Mouse (Mus musculus): Measurements from ENCODE around the gene St3gal5.

St3gal5 gene

DNA sequence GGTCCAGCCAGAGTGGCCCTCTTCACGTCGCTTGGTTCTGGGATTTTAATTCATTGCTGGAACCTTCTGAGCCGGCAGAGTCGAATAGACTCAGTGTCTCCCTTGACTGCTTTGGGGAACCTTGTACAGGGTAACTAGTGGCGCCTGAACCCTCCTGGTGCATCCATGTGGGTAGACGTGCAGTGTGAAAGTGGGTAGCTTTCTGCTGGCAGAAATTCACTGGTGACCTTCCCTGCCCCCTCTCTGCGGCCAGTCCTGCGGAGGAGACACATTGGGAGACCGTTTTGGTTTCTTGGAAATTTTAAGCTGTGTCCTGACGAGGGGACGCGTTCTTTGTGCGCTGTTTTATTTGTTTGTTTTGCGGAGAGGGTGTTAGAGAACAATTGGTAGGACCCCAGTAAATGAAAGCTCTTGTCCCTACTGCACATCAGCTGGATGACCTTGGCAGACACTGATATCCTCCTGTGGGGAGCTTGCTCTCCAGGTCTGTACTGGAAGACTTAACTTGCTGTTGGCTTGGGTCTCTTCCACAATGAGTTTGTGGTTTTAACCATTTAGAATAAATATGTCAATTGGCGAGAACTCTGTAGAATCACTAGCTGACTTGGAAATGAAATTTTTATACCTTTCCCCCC is 746 bp downstream of the St3gal5 start:
- no peak for DNase-seq (ENCODE audit: low spot score)

DNA sequence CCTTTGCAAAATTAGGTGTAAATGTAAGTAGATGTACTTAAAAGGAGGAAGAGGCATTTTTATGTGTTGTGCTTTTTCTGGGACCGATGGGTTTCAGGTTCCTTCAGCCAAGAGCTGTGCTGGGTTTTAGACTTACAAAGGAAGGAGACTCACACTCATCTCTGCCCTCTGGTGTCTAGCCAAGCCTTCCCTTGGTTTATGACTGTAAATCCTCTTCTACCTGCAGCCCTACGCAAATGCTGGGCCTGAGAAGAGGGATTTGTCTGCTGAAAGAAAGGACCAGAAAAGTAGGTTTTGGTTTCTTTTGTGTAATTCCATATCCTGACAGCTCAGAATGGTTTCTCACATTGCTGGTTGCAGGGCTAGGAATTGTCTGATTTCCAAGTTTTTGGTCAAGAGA is 1.3 kb downstream of the St3gal5 start:
- DNase-seq (ENCODE audit: low spot score): no peak

DNA sequence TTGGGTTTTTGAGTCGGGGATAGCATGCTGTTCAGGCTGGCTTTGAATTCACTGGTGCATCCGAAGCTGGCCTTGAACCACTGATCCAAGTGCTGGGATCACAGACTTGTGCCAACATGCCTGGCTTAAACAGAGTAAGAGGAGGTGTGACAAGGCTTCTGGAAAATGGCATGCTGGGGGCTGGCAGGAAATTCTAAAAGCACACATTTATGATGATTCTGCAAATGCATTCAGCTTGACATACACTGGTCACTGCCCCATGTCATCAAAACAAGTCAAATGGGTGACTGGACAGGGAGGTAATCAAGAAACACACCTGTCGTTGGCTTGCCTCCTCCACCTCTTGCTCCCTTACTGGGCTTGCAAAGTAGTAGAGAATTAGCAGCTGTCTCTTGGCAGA is 1.9 kb downstream of the St3gal5 start:
- DNase-seq (ENCODE audit: low spot score): no peak

DNA sequence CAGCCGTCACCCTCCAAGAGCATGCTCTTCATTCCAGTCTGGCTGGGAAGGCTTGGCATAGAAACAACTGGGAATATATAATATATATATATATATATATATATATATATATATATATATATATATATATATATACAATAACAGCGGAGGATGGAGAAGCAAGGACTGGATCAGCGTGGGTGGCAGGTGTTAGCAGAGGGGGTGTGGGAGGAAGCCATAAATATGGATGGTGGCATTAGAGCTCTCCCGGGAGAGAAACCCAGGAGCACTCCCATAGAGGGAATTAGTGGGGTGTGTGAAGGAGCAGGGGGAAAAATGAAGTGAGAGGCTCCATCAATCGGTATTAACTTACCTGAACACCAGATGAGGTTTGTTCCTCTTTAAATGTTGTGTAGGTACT is 2.8 kb downstream of the St3gal5 start:
- no peak for DNase-seq (ENCODE audit: low spot score)

DNA sequence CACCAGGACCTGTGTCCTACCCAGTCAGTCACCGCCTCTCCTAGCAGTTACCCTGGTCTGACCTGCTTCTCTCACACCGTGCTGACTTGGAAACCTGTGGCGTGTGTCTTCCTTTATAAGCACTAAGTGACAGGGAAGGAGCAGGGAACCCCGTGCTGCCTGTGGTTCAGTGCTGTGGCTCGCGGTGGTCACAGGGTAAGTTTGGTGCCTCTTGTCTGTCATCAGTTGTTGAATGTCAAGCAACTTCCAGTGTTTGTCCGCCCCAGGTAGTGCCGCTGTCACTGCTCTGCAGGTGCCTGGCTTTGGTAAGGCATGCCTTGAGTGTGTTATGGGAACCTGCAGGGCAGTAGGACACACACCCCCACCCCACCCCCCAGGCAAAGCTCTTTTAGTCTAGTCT is 3.5 kb downstream of the St3gal5 start:
- peak; percentile 40 for DNase-seq (ENCODE audit: low spot score)

DNA sequence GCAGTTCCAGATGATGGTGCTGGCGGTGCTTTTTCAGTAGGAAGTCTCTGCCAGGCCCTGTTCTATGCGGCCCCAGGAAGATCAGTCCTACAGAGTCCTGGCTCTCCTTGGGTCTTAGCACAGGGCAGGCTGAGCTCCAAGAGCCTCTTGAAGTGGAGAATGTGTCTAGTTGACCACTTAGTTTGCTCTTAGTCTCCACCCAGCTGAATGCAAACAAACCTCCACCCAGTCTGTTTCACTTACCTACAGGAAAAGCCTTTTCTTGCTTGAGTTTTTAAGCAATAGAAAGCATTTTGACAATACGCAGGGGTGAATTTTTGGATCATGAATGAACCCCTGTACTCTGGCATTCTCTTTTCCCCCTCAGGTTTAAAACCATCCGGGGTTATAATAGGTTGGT is 4.0 kb downstream of the St3gal5 start:
- DNase-seq (ENCODE audit: low spot score): no peak

DNA sequence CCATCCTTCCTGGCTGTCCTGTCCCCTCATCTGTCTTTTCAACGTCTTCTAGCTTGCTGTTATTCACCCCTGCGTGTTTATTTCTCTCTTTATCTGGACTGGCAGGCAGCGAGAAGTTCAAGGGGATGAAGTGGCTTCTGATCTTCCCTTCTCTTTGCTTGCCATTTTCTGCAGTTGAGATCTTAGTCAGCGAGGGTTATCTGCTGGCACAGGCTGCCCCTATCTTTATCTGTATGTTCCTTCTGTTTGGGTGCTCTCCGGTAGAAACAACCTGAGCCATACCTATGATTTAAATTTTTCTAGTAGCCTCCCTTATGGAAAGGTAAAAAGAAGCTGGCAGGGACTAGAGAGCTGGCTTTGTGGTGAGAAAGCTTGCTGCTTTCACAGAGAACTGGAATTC is 4.7 kb downstream of the St3gal5 start:
- peak; percentile 74 for DNase-seq (ENCODE audit: low spot score)

DNA sequence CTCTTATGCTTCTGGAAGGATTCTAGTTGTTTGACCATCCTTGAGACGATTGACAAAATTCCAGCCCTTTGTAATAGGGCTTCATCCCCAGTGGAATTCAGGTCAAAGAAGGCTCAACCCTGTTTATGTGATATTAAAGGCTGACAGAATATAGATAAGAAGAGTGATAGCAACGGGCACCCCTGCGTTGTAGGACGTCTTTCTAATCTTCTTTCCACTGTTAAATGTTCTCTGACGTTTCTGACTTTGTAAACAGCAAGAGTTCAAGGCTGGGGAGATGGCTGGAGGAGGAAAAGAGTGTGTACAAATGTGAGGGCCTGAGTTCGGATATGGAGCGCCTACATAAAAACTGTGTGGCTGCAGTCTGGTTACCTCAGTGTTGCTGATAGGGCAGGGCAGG is 7.1 kb downstream of the St3gal5 start:
- DNase-seq (ENCODE audit: low spot score): no peak

DNA sequence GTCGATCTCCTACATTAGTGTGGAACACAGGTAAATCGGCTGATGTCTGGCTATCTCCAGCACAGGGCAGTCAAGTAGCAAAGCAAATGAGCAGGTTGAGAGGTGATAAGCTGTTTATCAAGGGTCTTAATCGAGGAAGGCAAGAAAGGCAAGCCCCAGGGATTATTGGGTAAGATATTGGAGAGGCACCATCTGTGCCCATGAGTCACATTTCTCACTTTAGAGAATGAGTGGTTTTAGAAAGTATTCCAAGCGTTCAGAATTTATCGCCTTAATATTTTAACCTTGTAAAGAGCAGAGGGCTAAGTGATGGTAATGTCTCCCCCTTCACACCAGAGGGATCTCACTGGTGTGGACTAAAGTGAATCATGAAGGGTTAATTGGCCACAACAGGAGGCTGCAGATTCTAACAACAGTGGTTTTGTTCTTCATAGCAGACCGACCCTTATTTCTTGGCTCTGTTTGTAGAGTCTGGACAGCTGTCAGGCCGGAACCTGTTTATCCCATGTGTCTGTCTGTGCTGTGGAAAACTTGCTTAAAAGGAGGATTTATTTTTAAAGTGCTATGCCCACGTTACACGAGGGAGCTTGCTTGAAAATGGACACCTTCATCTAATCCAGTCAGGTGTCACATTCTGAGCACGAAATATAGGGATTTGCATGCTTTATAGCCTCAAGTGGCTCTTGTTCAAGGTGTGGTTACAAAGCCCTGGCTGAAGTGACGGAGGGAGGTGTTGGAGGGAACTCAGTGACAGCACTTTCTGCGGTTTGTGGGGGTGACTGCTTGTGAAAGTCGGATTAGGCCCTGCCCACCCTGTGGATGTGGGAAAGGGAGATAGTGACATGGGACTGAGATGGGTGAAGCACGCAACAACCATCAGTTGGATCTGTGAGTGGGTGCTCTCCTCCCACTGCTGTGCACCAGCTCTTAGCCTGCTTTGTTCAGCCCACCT is 11.8 kb downstream of the St3gal5 start:
- DNase-seq (ENCODE audit: low spot score): peak; percentile 63

DNA sequence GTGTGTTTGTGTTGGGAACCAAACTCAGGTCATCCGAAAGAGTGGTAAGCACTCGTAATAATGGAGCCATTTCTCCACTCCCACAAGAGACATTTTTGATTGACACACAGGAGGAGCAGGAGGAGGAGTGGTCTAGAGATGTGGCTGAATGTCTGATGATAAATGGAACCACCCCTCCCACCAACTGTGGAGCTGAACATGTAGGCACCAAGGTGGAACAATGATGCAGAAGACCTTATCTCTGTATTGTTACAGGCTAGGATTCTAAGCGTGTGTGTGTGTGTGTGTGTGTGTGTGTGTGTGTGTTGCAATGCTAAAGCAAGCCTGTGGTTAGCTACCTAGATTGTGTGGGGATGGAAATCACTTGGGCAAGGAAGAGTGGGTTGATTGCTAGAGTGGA is 13.2 kb downstream of the St3gal5 start:
- no peak for DNase-seq (ENCODE audit: low spot score)

DNA sequence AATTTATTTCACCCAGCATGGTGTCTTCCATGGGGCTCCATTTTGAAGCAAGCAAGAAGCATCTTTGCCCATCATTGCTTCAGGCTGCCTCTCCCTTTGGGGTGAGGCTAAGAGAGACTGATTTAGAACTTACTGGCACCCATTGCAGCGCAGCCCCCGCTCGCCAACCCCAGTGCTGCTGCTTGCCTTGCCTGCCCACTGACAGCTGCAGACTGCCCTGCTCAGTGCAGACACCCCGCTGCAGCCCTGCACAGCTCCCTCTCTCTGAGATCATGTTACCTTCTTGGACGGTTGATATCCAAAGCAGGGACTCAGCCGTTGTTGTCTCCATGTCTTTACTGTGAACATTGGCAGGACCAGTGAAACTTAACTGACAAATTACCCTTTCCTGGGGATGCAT is 15.2 kb downstream of the St3gal5 start:
- DNase-seq (ENCODE audit: low spot score): no peak

DNA sequence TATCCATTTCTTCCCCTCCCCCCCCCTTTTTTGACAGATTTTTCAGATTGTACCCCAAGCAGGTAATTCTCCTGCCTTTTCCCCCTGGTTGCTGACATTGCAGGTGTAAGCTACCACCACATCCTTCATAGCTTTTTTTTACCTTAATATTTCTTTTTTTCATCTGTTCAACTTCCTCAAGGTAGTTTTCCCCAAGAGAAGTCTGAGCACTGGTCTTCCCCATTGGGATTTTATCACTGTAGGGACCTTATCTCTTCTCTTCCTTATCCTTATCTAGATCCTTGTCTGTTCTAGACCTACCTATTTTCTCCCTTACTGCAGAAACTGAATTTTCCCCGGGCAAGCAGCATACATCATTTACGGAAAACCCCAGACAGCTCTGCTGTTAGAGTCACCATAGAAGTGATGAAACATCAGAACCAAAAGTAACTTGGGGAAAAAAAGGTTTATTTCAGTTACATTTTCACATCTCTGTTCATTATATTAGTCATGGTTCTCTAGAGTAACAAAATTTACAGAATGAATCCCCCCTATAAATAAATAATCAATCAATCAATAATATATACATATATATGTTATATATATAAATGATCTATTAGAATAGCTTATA is 15.8 kb downstream of the St3gal5 start:
- DNase-seq (ENCODE audit: low spot score): no peak

DNA sequence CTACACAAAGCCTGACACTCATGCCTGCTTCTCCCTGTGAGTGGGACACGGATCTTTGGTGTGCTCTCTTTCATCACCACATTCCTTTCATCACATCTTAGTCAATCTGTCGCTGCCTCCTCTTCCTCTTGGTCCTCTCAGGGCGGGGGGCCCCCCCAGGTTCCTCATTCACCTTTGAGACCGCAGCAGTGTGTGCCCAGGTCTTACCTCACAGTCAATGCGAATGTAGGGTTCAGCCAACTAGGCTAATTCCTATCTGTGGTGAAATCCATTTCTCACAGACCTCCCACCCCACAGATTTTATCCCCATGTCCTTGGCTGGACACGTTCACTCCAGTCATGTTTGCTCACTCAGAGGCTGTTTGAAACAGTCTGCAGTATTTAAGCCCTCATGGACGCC is 17.5 kb downstream of the St3gal5 start:
- DNase-seq (ENCODE audit: low spot score): no peak

DNA sequence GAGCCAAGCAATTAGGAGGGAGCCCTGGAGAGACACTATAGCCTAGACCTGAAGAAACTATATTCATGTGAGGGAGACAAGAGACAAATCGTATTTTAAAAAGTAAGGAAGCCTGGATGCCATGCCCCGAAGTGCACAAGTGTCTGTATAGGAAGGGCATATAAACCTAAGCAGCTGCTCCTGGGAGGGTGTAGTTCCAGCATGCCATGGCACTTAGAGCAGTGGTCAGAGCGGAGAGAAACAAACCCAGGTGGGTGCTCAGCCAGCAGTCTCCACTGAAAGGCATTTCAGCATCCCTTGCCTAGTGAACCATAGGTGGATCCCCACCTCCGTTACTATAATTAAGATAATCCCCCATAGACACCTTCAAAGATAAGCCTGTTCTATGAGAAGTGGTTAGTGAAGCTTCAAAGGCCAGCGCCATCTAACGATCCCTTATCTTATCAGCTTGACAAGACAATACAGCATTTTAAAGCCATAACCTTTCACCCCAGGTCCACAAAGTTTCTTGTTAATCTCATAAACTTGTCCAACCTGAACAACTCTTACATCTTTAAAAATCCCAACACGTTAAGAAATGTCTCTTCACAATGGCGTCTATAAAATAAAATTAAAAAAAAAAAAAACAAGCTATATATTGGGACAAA is 20.1 kb downstream of the St3gal5 start:
- no peak for DNase-seq (ENCODE audit: low spot score)

DNA sequence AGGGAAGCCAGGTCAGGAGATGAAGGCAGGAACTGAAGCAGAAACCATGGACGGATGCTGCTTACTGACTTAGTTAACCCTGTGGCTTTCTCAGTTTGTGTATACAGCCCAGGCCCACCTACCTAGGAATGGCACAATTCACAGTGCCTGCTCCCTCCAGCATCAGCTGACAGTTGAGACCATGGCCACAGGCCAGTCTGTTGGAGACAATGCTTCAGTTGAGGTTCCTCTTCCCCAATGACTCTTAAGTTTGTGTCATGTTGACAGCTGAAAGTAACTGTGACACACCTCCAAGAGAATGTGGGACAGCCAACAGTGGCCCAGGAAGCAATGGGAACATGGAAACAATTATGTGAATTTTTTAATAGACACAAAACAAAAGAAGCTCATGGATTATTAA is 22.5 kb downstream of the St3gal5 start:
- DNase-seq (ENCODE audit: low spot score): no peak

DNA sequence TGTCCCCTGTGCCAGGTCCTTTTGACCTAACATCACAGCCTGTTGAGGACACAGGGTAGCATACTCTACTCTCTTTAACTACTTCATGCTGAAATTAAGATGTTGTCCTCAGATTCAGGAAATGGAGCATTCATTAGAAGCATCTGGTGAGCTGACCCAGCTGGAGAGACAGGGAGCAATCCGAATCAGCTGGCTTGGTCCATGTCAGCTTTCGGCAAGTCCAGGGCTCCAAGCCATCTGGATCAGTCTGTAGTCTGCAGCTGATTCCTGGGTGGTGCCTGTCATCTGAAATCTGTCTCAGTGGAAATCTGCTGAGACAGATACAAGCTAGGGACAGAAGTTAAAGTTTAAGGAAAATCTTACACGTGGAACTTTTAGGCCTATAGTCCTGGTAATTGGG is 23.9 kb downstream of the St3gal5 start:
- DNase-seq (ENCODE audit: low spot score): no peak

DNA sequence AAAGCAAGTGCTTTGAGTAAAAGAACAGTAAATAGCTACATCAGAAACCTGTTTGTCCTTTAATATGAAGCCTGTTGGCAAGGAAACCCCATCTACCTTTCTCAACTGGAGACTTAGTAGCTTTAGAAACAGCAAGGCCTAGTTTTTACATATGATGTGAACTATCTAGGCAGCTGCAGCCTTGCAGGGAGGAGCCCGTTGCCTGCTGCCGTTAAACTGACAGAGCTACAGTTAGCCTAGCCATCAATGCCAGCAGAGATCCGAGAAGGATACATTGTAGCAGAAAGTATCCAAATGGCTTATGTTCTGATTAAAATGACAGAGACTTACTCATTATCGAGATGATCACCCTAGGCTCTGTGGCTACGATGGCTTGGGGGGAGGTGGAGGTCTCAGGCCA is 25.1 kb downstream of the St3gal5 start:
- no peak for DNase-seq (ENCODE audit: low spot score)

DNA sequence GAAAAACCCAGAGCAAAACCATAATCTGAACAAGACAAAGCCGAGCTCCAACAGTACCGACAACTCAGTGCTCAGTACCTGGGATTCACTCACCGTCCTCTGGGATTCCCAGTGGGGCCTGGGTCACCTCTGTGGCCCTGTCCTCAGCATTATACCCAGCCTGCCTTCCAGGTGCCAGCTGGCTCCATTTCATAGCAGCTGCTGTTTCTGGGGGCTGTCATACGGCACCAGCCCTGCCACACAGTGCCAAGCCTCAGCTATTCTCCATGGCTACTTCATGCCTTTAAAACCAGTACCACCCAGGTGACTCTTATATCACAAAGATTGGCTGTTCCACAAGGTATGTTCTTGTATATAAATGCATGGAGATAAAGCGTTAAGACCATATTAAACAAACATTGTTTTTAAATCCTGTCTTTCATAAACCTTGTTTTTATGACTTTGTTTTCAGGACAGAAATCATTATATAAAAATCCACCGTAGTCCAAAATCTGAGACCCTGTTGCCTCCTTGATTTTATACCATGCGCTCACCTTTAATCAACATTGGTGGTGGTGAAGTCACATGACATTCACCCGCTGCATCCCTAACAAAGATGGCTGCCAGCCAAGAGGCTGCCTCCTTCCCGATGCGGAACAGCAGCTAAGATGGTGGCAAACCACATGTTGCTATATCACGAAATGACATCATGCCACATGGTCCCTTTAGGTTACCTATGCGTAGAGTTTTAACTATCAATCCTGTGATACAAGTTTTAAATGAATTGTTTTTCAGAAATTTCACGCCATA is 27.1 kb downstream of the St3gal5 start:
- DNase-seq (ENCODE audit: low spot score): no peak

DNA sequence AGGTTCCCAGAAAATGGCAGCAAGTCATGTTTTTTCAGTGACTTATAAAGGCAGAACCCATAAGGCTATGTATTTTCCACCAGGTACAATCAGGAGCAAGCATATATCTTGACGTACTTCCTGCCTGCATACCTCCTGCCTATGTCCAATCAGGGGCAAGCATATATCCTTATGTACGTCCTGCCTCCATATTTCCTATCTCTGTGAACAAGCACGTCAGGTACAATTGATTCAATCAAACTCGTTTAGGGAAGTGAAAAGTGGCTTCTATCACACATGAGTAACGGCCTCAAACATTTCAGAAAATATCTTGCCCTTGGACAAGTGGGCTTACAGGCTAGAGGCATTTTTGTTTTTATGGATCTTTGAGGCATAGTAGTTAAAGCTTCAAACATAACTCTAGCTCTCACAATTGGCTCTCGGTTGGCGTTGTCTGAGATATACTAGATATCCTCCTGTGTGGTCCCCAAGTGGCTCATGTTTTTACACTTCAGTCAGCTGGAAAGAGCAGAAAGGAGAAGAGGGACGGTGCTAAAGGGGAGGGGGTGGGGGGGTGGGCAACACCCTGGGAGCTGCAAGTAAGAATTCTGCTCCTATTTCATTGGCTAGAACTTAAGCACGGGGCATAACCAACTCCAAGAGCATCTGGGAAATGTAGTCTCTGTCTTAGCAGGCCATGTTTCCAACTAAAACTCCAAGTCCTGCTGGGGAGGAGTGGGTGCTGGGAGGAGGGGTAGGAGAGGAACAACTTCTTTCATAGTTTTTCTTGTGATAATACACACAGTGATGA is 28.9 kb downstream of the St3gal5 start:
- no peak for DNase-seq (ENCODE audit: low spot score)

DNA sequence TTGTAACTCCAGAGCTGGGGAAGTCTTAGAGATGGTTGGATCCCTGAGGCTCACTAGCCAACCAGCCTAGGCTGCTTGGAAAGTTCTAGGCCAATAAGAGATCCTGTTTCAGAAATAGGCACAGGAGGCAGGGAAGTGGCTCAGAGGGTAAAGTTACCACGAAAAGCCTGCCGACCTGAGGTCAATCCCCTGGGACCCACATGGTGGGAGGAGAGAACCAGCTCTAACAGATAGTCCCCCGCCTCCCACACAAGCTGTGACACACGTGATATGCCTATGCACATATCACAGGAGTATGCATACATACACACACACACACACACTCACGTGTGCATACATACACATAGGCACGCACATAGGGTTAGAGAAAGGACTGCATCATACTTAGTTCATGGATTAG is 32.7 kb downstream of the St3gal5 start:
- no peak for DNase-seq (ENCODE audit: low spot score)

DNA sequence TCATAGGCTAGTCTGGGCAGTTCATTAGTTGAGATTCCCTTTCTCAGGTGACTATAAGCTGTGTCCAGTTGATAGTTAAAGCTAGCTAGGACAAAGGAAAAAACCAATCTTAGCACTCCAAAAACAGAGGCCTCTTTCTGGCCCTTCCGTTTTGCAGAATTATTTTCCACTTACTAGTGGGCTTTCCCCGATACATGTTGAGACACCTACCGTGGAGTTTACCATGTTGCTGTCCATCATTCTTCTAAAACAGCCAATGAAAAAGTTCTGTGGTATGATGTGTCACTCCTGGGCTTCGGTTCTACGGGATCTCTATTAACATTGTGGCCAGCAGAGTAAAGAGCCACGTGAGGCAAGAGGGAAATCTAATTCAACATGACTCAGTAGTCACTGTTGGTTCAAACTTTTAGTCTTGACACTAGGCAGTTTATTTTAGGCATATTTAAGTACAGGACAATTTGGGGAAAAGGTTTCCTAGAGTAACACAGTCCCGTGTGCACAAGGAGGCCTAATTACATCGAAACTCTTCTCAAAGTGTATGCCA is 35.4 kb downstream of the St3gal5 start:
- no peak for DNase-seq (ENCODE audit: low spot score)
